Mouse (Mus musculus) forebrain, postnatal 0 days (tissue): ENCODE measurements around the gene AL607142.1. TPM values are rescaled to one million over a fixed set of nuclear protein-coding genes. Genes with fewer than 3 reads are reported as not detected.
A peak's percentile ranks its signal among the peaks of the same experiment; 100 is the strongest.

ENCODE experiments used
- ATAC-seq: fragments of 200-750 bp; cut with Nextera tagmentation; 2 replicates; pipeline ENCODE4 v1.8.0; 2017; ENCODE audit warnings: mild to moderate bottlenecking, moderate library complexity
- DNase-seq: peaks from one replicate; pipeline ENCODE4 v3.0.0-alpha.2; 2015
- H3K27ac ChIP-seq: fragments of 300-500 bp; sonication (generic); 2 replicates; pipeline ENCODE4 v1.5.1; 2014; ENCODE audit warnings: low read depth, mild to moderate bottlenecking, antibody characterized with exemption, low read length, moderate library complexity, mixed read lengths
- H3K27me3 ChIP-seq: fragments of 300-500 bp; sonication (generic); 2 replicates; pipeline ENCODE4 v1.6.1; 2014; ENCODE audit warnings: mild to moderate bottlenecking, low read length, mixed read lengths; ENCODE audit not compliant: insufficient read depth
- H3K36me3 ChIP-seq: fragments of 300-500 bp; sonication (generic); 2 replicates; pipeline ENCODE4 v1.6.1; 2014; ENCODE audit warnings: mild to moderate bottlenecking, moderate library complexity; ENCODE audit not compliant: insufficient read depth
- H3K4me1 ChIP-seq: fragments of 300-500 bp; sonication (generic); 2 replicates; pipeline ENCODE4 v1.6.1; 2014; ENCODE audit warnings: antibody characterized with exemption; ENCODE audit not compliant: insufficient read depth
- H3K4me2 ChIP-seq: fragments of 300-500 bp; sonication (generic); 2 replicates; pipeline ENCODE4 v1.6.1; 2014; ENCODE audit warnings: low read depth, mild to moderate bottlenecking, moderate library complexity
- H3K4me3 ChIP-seq: fragments of 300-500 bp; sonication (generic); 2 replicates; pipeline ENCODE4 v1.5.1; 2014; ENCODE audit warnings: low read depth, low read length, mixed read lengths
- H3K9ac ChIP-seq: fragments of 300-500 bp; sonication (generic); 2 replicates; pipeline ENCODE4 v1.6.1; 2014; ENCODE audit warnings: mild to moderate bottlenecking
- H3K9me3 ChIP-seq: fragments of 300-500 bp; sonication (generic); 2 replicates; pipeline ENCODE4 v1.6.1; 2016; ENCODE audit warnings: low read length
- CTCF ChIP-seq: sonication (generic); IDR thresholded peaks from 2 replicates; pipeline ENCODE4 v1.5.1; 2016; ENCODE audit warnings: antibody characterized with exemption, control low read depth, low read depth
- WGBS: fragments of 180-500 bp; shearing (Covaris S2); extraction: QIAGEN DNeasy Blood & Tissue Kit; methylation state at CpG from one replicate; pipeline ENCODE4 v1.1.7; 2014; 5-methylcytosine and 5-hydroxymethylcytosine counted together
- polyA plus RNA-seq: library from polyadenylated mRNA; unstranded; fragments of >200 nt; fragmentation: Nextera tagmentation; extraction: Ambion mirVana; gene quantifications from 2 replicates; pipeline ENCODE4 v1.2.1, GENCODE M21; 2015
- total RNA-seq: library from RNA; depleted of rRNA; stranded (reverse); fragments of >200 nt; gene quantifications from 2 replicates; pipeline ENCODE4 v1.2.3, GENCODE M21; 2014

Gene AL607142.1
- total and polyA plus RNA-seq, 2 experiments from 2014 or later: not detected

DNA sequence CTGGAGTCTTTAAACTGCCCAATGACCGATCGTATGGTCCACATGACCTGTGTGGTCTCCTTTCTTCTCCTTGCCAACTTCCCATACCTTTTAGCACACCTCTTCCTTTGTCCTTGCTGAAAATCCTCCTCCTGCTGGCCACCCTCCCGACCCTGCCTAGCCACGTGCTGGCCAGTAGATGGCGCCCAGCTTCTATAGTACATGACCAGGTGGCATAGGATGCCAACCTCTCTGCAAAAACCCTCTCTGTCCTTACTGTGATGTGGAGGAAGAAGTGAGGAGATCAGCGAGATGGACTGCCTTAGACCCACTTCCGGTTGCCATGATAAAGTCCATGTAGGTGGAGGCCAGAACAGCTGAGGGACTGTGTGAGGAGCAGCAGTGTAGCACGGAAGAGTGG is 55.5 kb downstream of the AL607142.1 start:
- Histone ChIP-seq H3K4me1 (no peaks in the 10 kb centered on the region), H3K4me3 (no peak overlapping the region), H3K27me3 (no peaks in the 10 kb centered on the region), H3K9me3 (no peaks in the 10 kb centered on the region), H3K4me2 (no peak overlapping the region), H3K9ac (no peak overlapping the region), H3K27ac (no peak overlapping the region), H3K36me3 (peaks cover 5% of the 10 kb centered on the region; the same call in 1 of the 2 replicates)
- DNase-seq (peak; percentile 54), ATAC-seq (no peak)
- 29% methylated on average over 8 of the region's 8 CpGs for WGBS
- peak; percentile 83 for TF ChIP-seq CTCF

DNA sequence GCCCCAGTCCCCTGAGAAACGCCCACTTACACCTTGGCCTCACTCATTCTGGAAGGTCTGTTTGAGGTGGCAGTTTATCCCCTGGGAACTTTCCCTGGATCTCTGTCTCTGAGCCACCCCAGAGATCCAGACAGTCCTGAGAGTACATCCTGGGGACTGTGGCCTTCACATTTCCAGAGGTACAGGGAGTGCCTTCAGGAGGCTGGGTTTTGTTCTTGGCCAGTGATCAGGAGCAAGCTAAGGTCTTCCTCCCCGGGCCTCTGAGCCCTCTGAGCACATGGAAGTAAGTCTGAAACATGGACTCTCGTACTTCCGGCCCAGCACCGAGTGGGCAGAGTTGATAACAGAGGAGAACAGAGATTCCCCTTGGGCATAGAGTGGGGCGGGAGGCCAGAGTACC is 59.9 kb downstream of the AL607142.1 start:
- DNase-seq (no peak), ATAC-seq (no peak)
- H3K4me1 ChIP-seq: no peaks in the 10 kb centered on the region
- H3K4me2 ChIP-seq: no peak overlapping the region
- H3K9ac ChIP-seq: no peak overlapping the region
- WGBS: 81% methylated on average over 6 of the region's 6 CpGs
- no peak overlapping the region for H3K4me3 ChIP-seq
- no peaks in the 10 kb centered on the region for H3K27me3 ChIP-seq
- no peak for TF ChIP-seq CTCF
- H3K9me3 ChIP-seq: no peaks in the 10 kb centered on the region
- H3K36me3 ChIP-seq: peaks cover 5% of the 10 kb centered on the region; the same call in 1 of the 2 replicates
- H3K27ac ChIP-seq: no peak overlapping the region

DNA sequence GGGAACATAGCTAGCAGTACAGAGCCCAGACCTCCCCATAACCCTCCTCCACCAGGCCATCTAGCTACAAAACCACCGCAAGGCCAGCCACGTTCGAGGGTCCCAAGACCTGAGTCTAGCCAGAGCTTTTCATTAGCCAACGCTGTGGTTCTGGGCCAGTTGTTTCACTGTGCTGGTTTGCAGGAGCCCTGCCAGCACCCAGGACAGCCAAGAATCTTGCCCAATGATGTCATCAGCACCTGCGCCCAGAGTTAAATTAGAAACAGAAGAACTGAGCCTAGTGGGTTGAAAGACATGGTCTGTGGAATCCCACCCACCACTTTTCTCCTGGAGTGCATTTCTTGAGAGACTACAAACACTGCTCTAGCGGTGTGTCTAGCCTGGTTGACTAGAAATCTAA is 61.3 kb downstream of the AL607142.1 start:
- no peaks in the 10 kb centered on the region for H3K9me3 ChIP-seq
- DNase-seq (no peak), ATAC-seq (no peak)
- H3K9ac ChIP-seq: no peak overlapping the region
- WGBS: 55% methylated on average over 6 of the region's 6 CpGs
- H3K4me2 ChIP-seq: no peak overlapping the region
- H3K36me3 ChIP-seq: peaks cover 9% of the 10 kb centered on the region; the same call in 1 of the 2 replicates
- H3K4me1 ChIP-seq: no peaks in the 10 kb centered on the region
- H3K4me3 ChIP-seq: no peak overlapping the region
- no peak overlapping the region for H3K27ac ChIP-seq
- TF ChIP-seq CTCF: no peak
- no peaks in the 10 kb centered on the region for H3K27me3 ChIP-seq

DNA sequence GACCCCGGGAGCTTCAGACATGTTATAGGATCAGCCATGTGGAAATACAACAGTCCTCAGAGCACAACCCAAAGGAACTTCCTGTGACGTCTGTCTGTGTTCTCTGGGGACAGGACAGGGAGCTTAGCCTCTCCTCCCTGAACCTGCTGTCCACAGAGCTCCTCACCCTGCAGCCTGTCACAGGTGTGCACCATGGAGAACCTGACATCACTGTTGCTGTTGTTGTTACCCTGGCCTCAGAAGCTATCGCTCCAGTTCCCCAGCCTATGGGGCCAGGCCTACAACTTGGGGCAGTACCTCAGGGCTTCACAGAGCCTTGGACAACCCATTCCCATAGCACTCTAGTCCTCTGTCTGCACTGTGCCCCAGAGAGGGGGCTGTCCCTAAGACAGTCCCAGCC is 62.5 kb downstream of the AL607142.1 start:
- Histone ChIP-seq H3K4me3 (no peak overlapping the region), H3K36me3 (peaks cover 17% of the 10 kb centered on the region; the same call in 1 of the 2 replicates), H3K27ac (no peak overlapping the region), H3K9me3 (no peaks in the 10 kb centered on the region), H3K4me2 (no peak overlapping the region), H3K4me1 (no peaks in the 10 kb centered on the region), H3K9ac (no peak overlapping the region), H3K27me3 (no peaks in the 10 kb centered on the region)
- 92% methylated on average over 3 of the region's 3 CpGs for WGBS
- DNase-seq: no peak
- no peak for ATAC-seq
- no peak for TF ChIP-seq CTCF

DNA sequence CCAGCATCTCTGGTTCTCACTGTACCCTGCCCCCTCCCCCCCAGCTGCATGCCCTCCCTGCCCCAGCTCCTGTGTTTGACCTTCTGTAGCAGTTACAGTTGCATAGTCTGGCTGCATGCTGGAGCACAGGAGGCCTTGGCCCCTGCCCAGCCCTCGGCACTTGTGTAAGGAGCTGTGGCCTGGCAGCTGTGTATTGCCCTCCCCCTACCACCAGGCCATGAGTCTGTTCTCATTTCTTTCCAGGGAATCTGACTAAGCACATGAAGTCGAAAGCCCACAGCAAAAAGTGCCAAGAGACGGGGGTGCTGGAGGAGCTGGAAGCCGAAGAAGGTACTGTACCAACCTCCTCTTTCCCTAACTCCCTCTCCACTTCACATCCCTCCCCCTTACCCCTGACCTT is 63.2 kb downstream of the AL607142.1 start:
- DNase-seq (no peak), ATAC-seq (no peak; the same call in 1 of the 2 replicates)
- Histone ChIP-seq H3K36me3 (peaks cover 16% of the 10 kb centered on the region; the same call in 1 of the 2 replicates), H3K4me2 (no peak overlapping the region), H3K4me3 (no peak overlapping the region), H3K9ac (no peak overlapping the region), H3K27ac (peak overlapping the region; percentile 21; the same call in 1 of the 2 replicates), H3K4me1 (no peaks in the 10 kb centered on the region), H3K27me3 (no peaks in the 10 kb centered on the region), H3K9me3 (no peaks in the 10 kb centered on the region)
- no peak for TF ChIP-seq CTCF
- WGBS: 57% methylated on average over 4 of the region's 4 CpGs

DNA sequence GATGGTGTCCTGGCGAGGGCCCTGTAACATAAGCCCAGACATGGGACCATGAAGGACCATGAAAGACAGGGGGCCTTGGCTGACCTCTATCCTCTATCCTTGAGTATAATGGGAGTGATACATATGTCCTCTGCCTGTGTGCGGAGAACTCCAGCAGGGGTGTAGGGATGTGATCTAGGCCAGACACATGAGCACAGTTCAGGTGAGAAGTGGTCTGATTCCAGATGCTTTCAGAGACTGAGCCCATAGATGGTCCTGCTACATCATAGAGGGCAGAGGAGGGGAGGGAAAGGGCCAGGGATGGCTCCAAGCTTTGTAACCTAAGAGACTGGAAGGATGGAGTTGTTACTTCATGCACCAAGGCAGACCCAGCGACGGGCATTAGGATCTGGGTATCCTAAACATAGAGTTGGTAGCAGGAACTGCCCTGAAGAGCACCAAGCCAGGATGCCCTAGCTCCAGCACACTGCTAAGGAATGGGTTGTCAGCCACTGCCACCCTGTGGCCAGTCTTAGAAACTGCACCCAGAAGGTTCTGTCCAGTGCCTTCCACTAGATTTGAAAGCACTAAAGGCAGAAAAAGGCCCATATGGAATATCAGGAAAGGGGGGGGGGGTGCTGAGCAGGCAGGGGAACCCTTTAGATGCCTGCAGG is 64.6 kb downstream of the AL607142.1 start:
- Histone ChIP-seq H3K4me1 (no peaks in the 10 kb centered on the region), H3K9ac (no peak overlapping the region), H3K9me3 (no peaks in the 10 kb centered on the region), H3K4me3 (no peak overlapping the region), H3K27me3 (no peaks in the 10 kb centered on the region), H3K36me3 (peaks cover 26% of the 10 kb centered on the region), H3K4me2 (no peak overlapping the region), H3K27ac (no peak overlapping the region)
- TF ChIP-seq CTCF: peak; percentile 98
- 42% methylated on average over 4 of the region's 4 CpGs for WGBS
- ATAC-seq: peak; percentile 84
- DNase-seq: peak; percentile 83

DNA sequence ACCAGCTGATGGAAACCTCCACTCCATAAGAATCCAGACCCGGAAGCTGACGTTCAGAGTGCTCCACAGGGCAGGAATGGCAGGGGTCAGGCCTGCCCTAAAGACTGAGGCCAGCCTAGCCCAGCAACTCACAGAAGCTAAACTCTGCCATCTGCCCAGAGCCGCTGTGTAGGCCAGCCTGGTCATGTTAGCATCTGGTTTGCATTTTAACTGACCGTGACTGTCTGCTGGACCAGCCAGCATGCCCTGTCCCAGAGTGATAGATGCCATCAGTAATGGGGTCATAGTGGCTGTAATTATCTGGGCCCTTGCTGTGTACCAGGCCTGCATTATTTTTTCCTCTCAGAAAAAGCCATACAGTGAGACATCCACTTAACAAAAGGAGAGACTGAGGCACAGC is 66.1 kb downstream of the AL607142.1 start:
- Histone ChIP-seq H3K27ac (no peak overlapping the region), H3K36me3 (peaks cover 33% of the 10 kb centered on the region), H3K9me3 (no peaks in the 10 kb centered on the region), H3K27me3 (no peaks in the 10 kb centered on the region), H3K4me1 (no peaks in the 10 kb centered on the region), H3K4me3 (no peak overlapping the region), H3K9ac (no peak overlapping the region), H3K4me2 (no peak overlapping the region)
- TF ChIP-seq CTCF: no peak
- DNase-seq (no peak), ATAC-seq (no peak)
- 84% methylated on average over 4 of the region's 4 CpGs for WGBS
